In genomic region chr11:117414871-117415323, GRCm38 (mm10) we compare ENCODE assay signal across 8 mouse cellular contexts.
DNase-seq lines count a peak whose midpoint lies in the region; TF ChIP-seq lines count a peak whose summit lies in the region.

No protein-coding gene starts in this region.

- no peak overlapping the region for H3K4me3 ChIP-seq in lung, adult 2 months (replicated peaks; ENCODE audit: extremely low read depth, low read depth, low read length)

- 1% methylated on average over 21 of the region's 21 CpGs for WGBS in lung, adult 2 months

- TF ChIP-seq POLR2A in lung, adult 2 months (IDR thresholded peaks at IDR 0.05; ENCODE audit: borderline replicate concordance, extremely low read depth, low read depth, low read length): no peak

- peaks cover 3% of the 10 kb centered on the region; the same call in 1 of the 2 replicates for H3K4me1 ChIP-seq in lung, adult 2 months (ENCODE audit: control insufficient read depth, insufficient read depth, low read length)

- DNase-seq in ovary, postnatal 36 days (ENCODE audit: low spot score): peak; percentile 69
- DNase-seq in ovary, postnatal 10 days (ENCODE audit: low spot score): no peak
- DNase-seq in embryo, embryonic 10.5 days (ENCODE audit: low spot score): peak; percentile 79
- DNase-seq in heart, adult 8-10 months (ENCODE audit: low spot score): peak; percentile 73
- peak; percentile 43 for DNase-seq in kidney, adult 11 months
- peak; percentile 47 for DNase-seq in lung, adult 2 months
- peak; percentile 72 for DNase-seq in retina, postnatal 1 day
- DNase-seq in left cerebral cortex, adult 11 months (ENCODE audit: low spot score): no peak

- no peak for TF ChIP-seq CTCF in lung, adult 2 months (IDR thresholded peaks at IDR 0.05; ENCODE audit: insufficient read depth, low read length)

Comparison
In these comparisons a context has a peak if more than half of its experiments do, and no peak if none do; other contexts are left out.
1. DNase-seq: peak in ovary, postnatal 36 days (single experiment), embryo, embryonic 10.5 days (single experiment), heart, adult 8-10 months (single experiment), kidney, adult 11 months (single experiment), lung, adult 2 months (single experiment) and retina, postnatal 1 day (single experiment); none in ovary, postnatal 10 days (single experiment) and left cerebral cortex, adult 11 months (single experiment).